Mouse (Mus musculus): ENCODE data around the gene Mnx1.

DNA sequence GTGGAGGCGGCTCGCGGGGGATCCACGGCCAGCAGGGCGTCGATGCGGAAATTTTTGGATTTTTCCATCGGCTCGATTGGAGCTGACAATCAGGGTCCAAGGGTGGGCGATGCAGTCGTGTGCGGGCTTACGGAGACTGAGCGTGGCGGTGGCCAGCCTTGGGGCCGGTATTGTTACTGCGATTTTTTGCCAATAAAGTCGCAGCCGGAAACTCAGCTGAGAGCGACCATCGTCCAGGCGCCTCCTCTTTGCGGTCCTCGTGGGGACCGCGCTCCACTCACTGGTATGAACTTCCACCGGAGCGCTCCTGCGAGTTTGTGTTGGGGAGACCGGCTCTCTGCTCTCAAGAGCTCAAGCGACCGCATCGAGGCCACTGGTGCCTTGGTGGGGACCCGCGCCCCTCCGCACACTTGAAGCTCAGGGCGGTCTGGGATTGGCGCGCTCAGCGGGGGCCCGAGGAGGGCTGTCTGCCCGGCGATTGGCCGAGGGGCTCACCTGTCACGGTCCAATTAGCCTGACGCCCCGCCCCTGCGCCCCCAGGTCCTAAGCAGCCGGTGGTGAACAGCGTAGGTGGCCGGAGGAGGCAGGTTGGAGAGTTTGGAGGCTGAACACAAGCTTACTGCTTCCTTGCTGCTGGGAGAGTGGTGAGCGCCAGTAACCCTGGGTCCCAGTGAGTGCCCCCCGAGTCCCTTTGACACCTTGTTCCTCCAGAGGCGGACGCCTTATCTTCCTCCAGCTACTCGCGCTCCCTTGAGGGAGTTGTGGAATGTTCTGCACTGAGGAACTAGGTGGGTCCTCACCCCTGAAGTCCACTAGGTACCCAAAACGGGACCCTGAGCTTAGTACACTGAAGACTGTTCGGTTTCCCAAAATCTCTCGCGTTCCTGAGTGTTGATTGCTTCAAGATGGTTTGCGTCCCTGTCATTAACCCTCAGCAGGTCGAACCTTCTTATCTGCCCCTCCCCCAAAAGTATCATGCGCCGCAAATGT lies at the start of gene Mnx1:
- TF ChIP-seq CTCF (IDR thresholded peaks at IDR 0.05; ENCODE audit: low read depth) = no peak
- TF ChIP-seq EP300 (IDR thresholded peaks at IDR 0.05; ENCODE audit: low read depth) = no peak
